Mouse (Mus musculus): ENCODE measurements around the gene Spata22. TPM values are rescaled to one million over a fixed set of nuclear protein-coding genes. Genes with fewer than 3 reads are reported as not detected.
"Not testable (repeated sequence)": the region's sequence is repeated elsewhere in the genome, so short reads cannot be mapped to it uniquely, and the experiment has no call there.

Spata22 gene
- total and polyA plus RNA-seq, 2 experiments from 2014 or later: 0.12 TPM; not detected in 1

- ATAC-seq (no peak), DNase-seq (no peak)
- 3% methylated on average over 2 of the region's 2 CpGs for WGBS
- Histone ChIP-seq H3K9ac (no peak overlapping the region), H3K4me2 (ENCODE audit: low read depth) (no peak overlapping the region), H3K27me3 (ENCODE audit: insufficient read depth, low read length) (no peaks in the 10 kb centered on the region), H3K4me3 (ENCODE audit: low read depth, low read length) (no peak overlapping the region), H3K9me3 (ENCODE audit: low read length) (no peaks in the 10 kb centered on the region), H3K27ac (ENCODE audit: low read depth, low read length) (no peak overlapping the region), H3K4me1 (ENCODE audit: insufficient read depth) (no peaks in the 10 kb centered on the region), H3K36me3 (ENCODE audit: insufficient read depth) (no peaks in the 10 kb centered on the region)
- no peak for TF ChIP-seq CTCF (IDR thresholded peaks at IDR 0.05; ENCODE audit: low read depth)
These were observed 26.4 kb upstream of the Spata22 start for GRCm38 (mm10) chr11:73303123-73303522.

- 51% methylated on average over 3 of the region's 3 CpGs for WGBS
- no peak for TF ChIP-seq CTCF (IDR thresholded peaks at IDR 0.05; ENCODE audit: low read depth)
- Histone ChIP-seq H3K27me3 (ENCODE audit: insufficient read depth, low read length) (no peaks in the 10 kb centered on the region), H3K27ac (ENCODE audit: low read depth, low read length) (no peak overlapping the region), H3K4me3 (ENCODE audit: low read depth, low read length) (no peak overlapping the region), H3K36me3 (ENCODE audit: insufficient read depth) (no peaks in the 10 kb centered on the region), H3K4me2 (ENCODE audit: low read depth) (no peak overlapping the region), H3K9me3 (ENCODE audit: low read length) (no peaks in the 10 kb centered on the region), H3K9ac (no peak overlapping the region), H3K4me1 (ENCODE audit: insufficient read depth) (no peaks in the 10 kb centered on the region)
- DNase-seq (no peak), ATAC-seq (no peak)
These were observed 13.6 kb upstream of the Spata22 start for GRCm38 (mm10) chr11:73315961-73316360.

GRCm38 (mm10) chr11:73318581-73318980, 11.0 kb upstream of the Spata22 start:
- H3K27ac ChIP-seq (ENCODE audit: low read depth, low read length); H3K4me2 ChIP-seq (ENCODE audit: low read depth); DNase-seq; H3K27me3 ChIP-seq (ENCODE audit: insufficient read depth, low read length); H3K4me1 ChIP-seq (ENCODE audit: insufficient read depth); H3K4me3 ChIP-seq (ENCODE audit: low read depth, low read length); H3K9me3 ChIP-seq (ENCODE audit: low read length); ATAC-seq; H3K9ac ChIP-seq; H3K36me3 ChIP-seq (ENCODE audit: insufficient read depth): not testable (repeated sequence)
- WGBS: 88% methylated on average over 2 of the region's 2 CpGs

DNA sequence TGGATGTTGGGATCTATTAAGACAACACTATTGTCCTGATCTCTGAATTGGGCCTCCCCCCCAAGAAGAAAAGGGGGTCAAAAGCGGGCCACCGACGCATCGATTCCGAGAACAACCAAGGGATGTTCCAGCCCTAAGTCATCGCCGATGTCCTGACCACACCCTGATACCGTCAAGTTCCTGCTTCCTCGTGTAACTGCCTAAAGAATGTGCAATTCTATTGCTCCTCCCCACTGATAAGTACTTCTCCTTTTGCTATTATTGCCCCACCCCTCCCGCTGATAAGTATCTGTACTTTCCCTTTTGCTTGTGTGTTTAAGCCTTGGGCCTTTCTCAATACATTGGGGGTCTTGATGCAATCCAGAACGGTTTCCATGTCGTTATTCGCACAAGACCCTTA, 8.5 kb upstream of the Spata22 start:
- H3K9me3 ChIP-seq (ENCODE audit: low read length); H3K27ac ChIP-seq (ENCODE audit: low read depth, low read length); H3K27me3 ChIP-seq (ENCODE audit: insufficient read depth, low read length); H3K4me3 ChIP-seq (ENCODE audit: low read depth, low read length); H3K36me3 ChIP-seq (ENCODE audit: insufficient read depth); ATAC-seq; H3K4me1 ChIP-seq (ENCODE audit: insufficient read depth); DNase-seq; H3K4me2 ChIP-seq (ENCODE audit: low read depth); H3K9ac ChIP-seq: not testable (repeated sequence)
- 95% methylated on average over 13 of the region's 13 CpGs for WGBS

- TF ChIP-seq CTCF (IDR thresholded peaks at IDR 0.05; ENCODE audit: low read depth): no peak
- Histone ChIP-seq H3K27ac (ENCODE audit: low read depth, low read length) (no peak overlapping the region), H3K36me3 (ENCODE audit: insufficient read depth) (no peaks in the 10 kb centered on the region), H3K9me3 (ENCODE audit: low read length) (no peaks in the 10 kb centered on the region), H3K4me3 (ENCODE audit: low read depth, low read length) (no peak overlapping the region), H3K4me1 (ENCODE audit: insufficient read depth) (no peaks in the 10 kb centered on the region), H3K9ac (no peak overlapping the region), H3K4me2 (ENCODE audit: low read depth) (no peak overlapping the region), H3K27me3 (ENCODE audit: insufficient read depth, low read length) (no peaks in the 10 kb centered on the region)
- 71% methylated on average over 9 of the region's 9 CpGs for WGBS
- ATAC-seq (no peak), DNase-seq (no peak)
These were observed 5.4 kb upstream of the Spata22 start for GRCm38 (mm10) chr11:73323906-73324830.

DNA sequence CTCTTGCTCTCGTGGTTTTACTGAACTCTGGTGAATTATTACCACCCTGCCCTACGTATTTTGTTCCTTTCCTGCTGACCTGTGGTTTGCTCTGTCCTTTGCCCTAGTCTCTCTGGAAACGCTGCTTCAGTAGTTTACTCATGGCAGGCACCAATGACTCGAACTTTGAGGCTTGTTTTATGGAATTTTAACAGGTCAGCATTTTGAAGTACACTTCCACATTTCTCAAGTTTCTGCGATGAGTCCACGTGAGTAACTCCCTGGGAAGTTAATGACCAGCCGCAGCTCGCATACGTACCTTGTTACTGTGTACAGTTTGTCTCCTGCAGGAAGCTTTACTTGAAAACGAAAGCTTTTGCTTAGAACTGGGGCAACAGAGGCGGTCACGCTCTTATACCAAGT, 3.1 kb upstream of the Spata22 start:
- no peaks in the 10 kb centered on the region for H3K36me3 ChIP-seq (ENCODE audit: insufficient read depth)
- no peak overlapping the region for H3K27ac ChIP-seq (ENCODE audit: low read depth, low read length)
- 72% methylated on average over 12 of the region's 12 CpGs for WGBS

GRCm38 (mm10) chr11:73327361-73327760, 2.2 kb upstream of the Spata22 start:
- ATAC-seq (no peak), DNase-seq (no peak)
- Histone ChIP-seq H3K9ac (no peak overlapping the region), H3K27ac (ENCODE audit: low read depth, low read length) (no peak overlapping the region), H3K4me1 (ENCODE audit: insufficient read depth) (no peaks in the 10 kb centered on the region), H3K4me3 (ENCODE audit: low read depth, low read length) (no peak overlapping the region), H3K27me3 (ENCODE audit: insufficient read depth, low read length) (no peaks in the 10 kb centered on the region), H3K36me3 (ENCODE audit: insufficient read depth) (no peaks in the 10 kb centered on the region), H3K9me3 (ENCODE audit: low read length) (no peaks in the 10 kb centered on the region), H3K4me2 (ENCODE audit: low read depth) (no peak overlapping the region)
- 74% methylated on average over 4 of the region's 4 CpGs for WGBS
- TF ChIP-seq CTCF (IDR thresholded peaks at IDR 0.05; ENCODE audit: low read depth): no peak

More for the DNA sequence above, 3.1 kb upstream of the Spata22 start:
- Histone ChIP-seq H3K9me3 (ENCODE audit: low read length) (no peaks in the 10 kb centered on the region), H3K9ac (no peak overlapping the region), H3K27me3 (ENCODE audit: insufficient read depth, low read length) (no peaks in the 10 kb centered on the region), H3K4me2 (ENCODE audit: low read depth) (no peak overlapping the region), H3K4me3 (ENCODE audit: low read depth, low read length) (no peak overlapping the region), H3K4me1 (ENCODE audit: insufficient read depth) (no peaks in the 10 kb centered on the region)
- no peak for TF ChIP-seq CTCF (IDR thresholded peaks at IDR 0.05; ENCODE audit: low read depth)
- DNase-seq (no peak), ATAC-seq (no peak)
